Mouse (Mus musculus) CH12.LX (cell line): ENCODE measurements around the gene Gm20869. TPM values are rescaled to one million over a fixed set of nuclear protein-coding genes. Genes with fewer than 3 reads are reported as not detected.
"Not testable (repeated sequence)": the region's sequence is repeated elsewhere in the genome, so short reads cannot be mapped to it uniquely, and the experiment has no call there.

Source experiments
- DNase-seq: peaks from one replicate; pipeline ENCODE4 v3.0.0-alpha.2; 2013; ENCODE audit errors: extremely low read depth
- H3K27ac ChIP-seq: 2 replicates; pipeline ENCODE4 v1.5.1; 2012; ENCODE audit warnings: low read depth, mild to moderate bottlenecking, control low read depth, moderate library complexity; ENCODE audit not compliant: insufficient read depth
- H3K27me3 ChIP-seq: replicated peaks from 2 replicates; pipeline ENCODE3; 2012; ENCODE audit warnings: inconsistent platforms
- H3K36me3 ChIP-seq, 2 experiments: replicated peaks in 1 of 2; 2 replicates each; pipeline versions ENCODE3 to v1.6.1; 2012; ENCODE audit warnings: inconsistent platforms in 1 of 2, low read length in 1 of 2, mild to moderate bottlenecking in 1 of 2, mixed read lengths in 1 of 2, moderate library complexity in 1 of 2; ENCODE audit not compliant: control insufficient read depth in 1 of 2, insufficient read depth in 1 of 2
- H3K4me1 ChIP-seq, 2 experiments: 2 replicates each; pipeline ENCODE4 v1.6.1; 2012; ENCODE audit warnings: inconsistent platforms in 1 of 2, moderate library complexity in 1 of 2; ENCODE audit not compliant: insufficient read depth in 2 of 2, control insufficient read depth in 1 of 2
- H3K4me2 ChIP-seq: 2 replicates; pipeline ENCODE4 v1.6.1; 2012; ENCODE audit warnings: low read depth, mild to moderate bottlenecking, control low read depth; ENCODE audit not compliant: poor library complexity, insufficient read depth, severe bottlenecking
- H3K4me3 ChIP-seq, 3 experiments: fragments of 150-350 bp in 1 of 3; sonication (generic) in 1 of 3; replicated peaks in 1 of 3; 2 replicates each; pipeline versions ENCODE3 to v1.5.1; 2011 to 2012; ENCODE audit warnings: low read depth in 2 of 3, low read length in 2 of 3, mild to moderate bottlenecking in 2 of 3, moderate library complexity in 2 of 3, control low read depth in 1 of 3, improper control_type of control experiment in 1 of 3, inconsistent platforms in 1 of 3, mixed read lengths in 1 of 3; ENCODE audit not compliant: poor library complexity in 1 of 3
- H3K79me2 ChIP-seq: replicated peaks from 2 replicates; pipeline ENCODE4 v1.6.1; 2012; ENCODE audit warnings: mild to moderate bottlenecking, moderate library complexity; ENCODE audit not compliant: control insufficient read depth, poor library complexity, insufficient read depth, severe bottlenecking; ENCODE audit errors: extremely low read depth
- H3K9ac ChIP-seq: 2 replicates; pipeline ENCODE4 v1.6.1; 2012; ENCODE audit warnings: low read depth, mild to moderate bottlenecking, control low read depth, moderate library complexity; ENCODE audit not compliant: insufficient read depth
- H3K9me3 ChIP-seq: replicated peaks from 2 replicates; pipeline ENCODE3; 2012; ENCODE audit warnings: low read length, inconsistent platforms, mixed read lengths
- dilution Hi-C: fragments of 300-500 bp; cut with MboI; formaldehyde crosslinking; loops from 2 replicates; pipeline ENCODE4 v1.14.3; 2020; ENCODE audit warnings: low sequenced_read_pairs; ENCODE audit not compliant: extremely low pct_unique_long_range_greater_than_20kb, extremely low pct_ligation_motif_present
- in situ Hi-C: fragments of 300-500 bp; cut with MboI; formaldehyde crosslinking; loops from 3 replicates; pipeline ENCODE4 v1.14.3; 2019; ENCODE audit warnings: low sequenced_read_pairs, low pct_ligation_motif_present, low pct_unique_long_range_greater_than_20kb, mixed read lengths
- polyA plus RNA-seq: library from polyadenylated mRNA; unstranded; fragments of >175 nt; gene quantifications from 2 replicates; pipeline ENCODE4 v1.2.1, GENCODE M21; 2012; ENCODE audit warnings: low read depth; ENCODE audit not compliant: insufficient read length
- total RNA-seq, 2 experiments: library from RNA; depleted of rRNA; stranded (reverse); fragments of 300-350 nt in 1 of 2; fragments of >200 nt in 1 of 2; gene quantifications; 2 replicates each; pipeline ENCODE4 v1.2.3; 2012 to 2014

Gene Gm20869
- not detected in 2 replicates for total RNA-seq (2012; rRNA removed)
- not detected in 2 replicates for total RNA-seq (2014; rRNA removed)
- polyA plus RNA-seq = not detected in 2 replicates

- in situ Hi-C loops = not testable (repeated sequence)
Measured at GRCm38 (mm10) chrY:71469149-71469548, at the start of gene Gm20869. TSS of gene Gm20869 (plus strand) at chrY:71469449.

More at GRCm38 (mm10) chrY:71469149-71469548, at the start of gene Gm20869:
- DNase-seq, H3K9ac ChIP-seq, H3K27ac ChIP-seq, H3K27me3 ChIP-seq, H3K4me1 ChIP-seq, H3K79me2 ChIP-seq, H3K4me3 ChIP-seq, H3K4me2 ChIP-seq, dilution Hi-C loops, H3K9me3 ChIP-seq, H3K36me3 ChIP-seq: not testable (repeated sequence)

Other genes starting within 250 kb of the Gm20869 start
- not detected in 2 replicates for gene Gm20870, start 222.6 kb downstream of the Gm20869 start, total RNA-seq (2012; rRNA removed)
- gene Gm20870, start 222.6 kb downstream of the Gm20869 start, total RNA-seq (2014; rRNA removed) = not detected in 2 replicates
- not detected in 2 replicates for gene Gm20870, start 222.6 kb downstream of the Gm20869 start, polyA plus RNA-seq